Mouse (Mus musculus) small intestine, adult 2 months (tissue): ENCODE data around the gene Ddah1.

Source experiments
- CTCF ChIP-seq: fragments of 200-500 bp; IDR thresholded peaks from 2 replicates; pipeline ENCODE4 v1.5.1; 2012; ENCODE audit warnings: low read depth, mild to moderate bottlenecking, control low read depth, inconsistent platforms, low read length, moderate library complexity, mixed read lengths; ENCODE audit not compliant: insufficient replicate concordance, insufficient read length; ENCODE audit errors: extremely low read depth
- POLR2A ChIP-seq: fragments of 200-500 bp; IDR thresholded peaks from 2 replicates; pipeline ENCODE4 v1.6.1; 2012; ENCODE audit warnings: low read depth, mild to moderate bottlenecking, control low read depth, inconsistent platforms, low read length, moderate library complexity

- TF ChIP-seq POLR2A (no peak), CTCF (no peak)
Measured at GRCm38 (mm10) chr3:145882076-145882874, 123.8 kb downstream of the Ddah1 start.
